Mouse (Mus musculus): ENCODE measurements around the gene Crtc2. TPM values are rescaled to one million over a fixed set of nuclear protein-coding genes. Genes with fewer than 3 reads are reported as not detected.

Crtc2 gene
- 8.9 and 11.8 TPM in 2 replicates for polyA plus RNA-seq (2015; fragmentation: Nextera tagmentation; extraction: Ambion mirVana)

DNA sequence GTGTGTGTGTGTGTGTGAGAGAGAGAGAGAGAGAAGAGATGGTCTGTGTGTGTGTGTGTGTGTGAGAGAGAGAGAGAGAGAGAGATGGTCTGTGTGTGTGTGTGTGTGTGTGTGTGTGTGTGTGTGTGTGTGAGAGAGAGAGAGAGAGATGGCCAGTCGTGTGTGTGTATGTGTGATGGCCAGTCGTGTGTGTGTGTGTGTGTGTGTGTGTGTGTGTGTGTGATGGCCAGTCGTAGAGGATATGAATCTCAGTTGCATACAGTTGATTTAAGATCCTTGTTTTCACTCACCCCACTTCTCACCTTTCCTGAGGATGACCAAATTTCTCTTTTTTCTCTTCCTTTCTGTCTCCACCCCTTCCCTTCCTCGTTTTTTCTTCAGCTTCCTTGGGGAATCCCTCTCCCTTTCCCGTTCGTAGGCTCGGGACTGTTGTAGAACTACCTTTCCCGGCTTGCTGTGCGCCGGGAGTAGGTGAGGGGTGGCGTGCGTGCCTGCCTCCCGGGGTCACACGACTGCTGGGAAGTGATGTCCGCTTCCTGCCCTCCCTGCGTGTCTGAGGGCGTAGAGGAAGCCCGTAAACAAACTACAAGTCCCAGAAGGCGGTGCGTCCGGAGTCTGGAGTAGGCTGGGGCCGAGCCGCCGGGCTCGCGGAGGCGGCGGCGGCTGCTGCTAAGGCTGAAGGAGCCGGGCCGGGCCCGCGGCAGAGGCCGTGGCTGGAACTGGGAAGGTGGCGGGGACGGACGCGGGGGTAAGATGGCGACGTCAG is at the start of gene Crtc2:
TSS of gene Crtc2 (plus strand) at position 511 of the 766 bp plus-strand sequence.
- Histone ChIP-seq H3K27ac (replicated peaks) (peak within 1 kb of the TSS; percentile 92), H3K27me3 (ENCODE audit: control insufficient read depth, insufficient read depth, low read length) (no peaks in the 10 kb centered on the region), H3K4me3 (ENCODE audit: low read depth, low read length) (peak within 1 kb of the TSS; percentile 83), H3K9ac (ENCODE audit: low read length) (peak within 1 kb of the TSS; percentile 94), H3K4me1 (replicated peaks; ENCODE audit: control insufficient read depth, insufficient read depth) (0 out of 2 replicates have a peak, but pooled peaks cover 4% of the 10 kb centered on the region), H3K4me2 (replicated peaks; ENCODE audit: low read depth) (peak within 1 kb of the TSS; percentile 77), H3K9me3 (ENCODE audit: control insufficient read depth, low read length) (no peaks in the 10 kb centered on the region), H3K36me3 (ENCODE audit: control insufficient read depth, insufficient read depth, low read length) (peaks cover 14% of the 10 kb centered on the region)
- DNase-seq (ENCODE audit: low spot score) = peak; percentile 97
- TF ChIP-seq CTCF (IDR thresholded peaks at IDR 0.05; ENCODE audit: low read depth) = no peak
- no peak for TF ChIP-seq EP300 (optimal IDR thresholded peaks at IDR 0.05)
- ATAC-seq (ENCODE audit: low FRiP score, low TSS enrichment) = peak; percentile 97
- WGBS = 1% methylated on average over 40 of the region's 40 CpGs

GRCm38 (mm10) chr3:90204582-90204981 is 49.4 kb upstream of the Crtc2 start:
- TF ChIP-seq EP300 (optimal IDR thresholded peaks at IDR 0.05) (no peak), CTCF (IDR thresholded peaks at IDR 0.05; ENCODE audit: low read depth) (no peak)

GRCm38 (mm10) chr3:90208662-90209061 is 45.3 kb upstream of the Crtc2 start:
- Histone ChIP-seq H3K27ac (replicated peaks) (no peak overlapping the region), H3K36me3 (ENCODE audit: control insufficient read depth, insufficient read depth, low read length) (peaks cover 6% of the 10 kb centered on the region), H3K4me2 (replicated peaks; ENCODE audit: low read depth) (no peak overlapping the region), H3K4me1 (replicated peaks; ENCODE audit: control insufficient read depth, insufficient read depth) (peaks cover 4% of the 10 kb centered on the region; the same call in 1 of the 2 replicates), H3K9ac (ENCODE audit: low read length) (no peak overlapping the region), H3K9me3 (ENCODE audit: control insufficient read depth, low read length) (no peaks in the 10 kb centered on the region), H3K27me3 (ENCODE audit: control insufficient read depth, insufficient read depth, low read length) (no peaks in the 10 kb centered on the region), H3K4me3 (ENCODE audit: low read depth, low read length) (no peak overlapping the region)
- TF ChIP-seq CTCF (IDR thresholded peaks at IDR 0.05; ENCODE audit: low read depth) (no peak), EP300 (optimal IDR thresholded peaks at IDR 0.05) (no peak)
- ATAC-seq (ENCODE audit: low FRiP score, low TSS enrichment) (no peak), DNase-seq (ENCODE audit: low spot score) (no peak)
- 67% methylated on average over 2 of the region's 2 CpGs for WGBS

More at GRCm38 (mm10) chr3:90204582-90204981, 49.4 kb upstream of the Crtc2 start:
- no peaks in the 10 kb centered on the region for H3K27me3 ChIP-seq (ENCODE audit: control insufficient read depth, insufficient read depth, low read length)
- no peak overlapping the region for H3K27ac ChIP-seq (replicated peaks)
- no peak overlapping the region for H3K9ac ChIP-seq (ENCODE audit: low read length)
- no peak for ATAC-seq (ENCODE audit: low FRiP score, low TSS enrichment)
- H3K4me3 ChIP-seq (ENCODE audit: low read depth, low read length) = no peak overlapping the region
- no peak overlapping the region for H3K4me2 ChIP-seq (replicated peaks; ENCODE audit: low read depth)
- H3K9me3 ChIP-seq (ENCODE audit: control insufficient read depth, low read length) = no peaks in the 10 kb centered on the region
- no peak for DNase-seq (ENCODE audit: low spot score)
- H3K4me1 ChIP-seq (replicated peaks; ENCODE audit: control insufficient read depth, insufficient read depth) = no peaks in the 10 kb centered on the region
- peaks cover 3% of the 10 kb centered on the region; the same call in 1 of the 2 replicates for H3K36me3 ChIP-seq (ENCODE audit: control insufficient read depth, insufficient read depth, low read length)
- 97% methylated on average over 2 of the region's 2 CpGs for WGBS

- Histone ChIP-seq H3K4me2 (replicated peaks; ENCODE audit: low read depth) (no peak overlapping the region), H3K4me1 (replicated peaks; ENCODE audit: control insufficient read depth, insufficient read depth) (peaks cover 4% of the 10 kb centered on the region; the same call in 1 of the 2 replicates), H3K27me3 (ENCODE audit: control insufficient read depth, insufficient read depth, low read length) (no peaks in the 10 kb centered on the region), H3K4me3 (ENCODE audit: low read depth, low read length) (no peak overlapping the region), H3K9ac (ENCODE audit: low read length) (no peak overlapping the region), H3K36me3 (ENCODE audit: control insufficient read depth, insufficient read depth, low read length) (peaks cover 6% of the 10 kb centered on the region), H3K27ac (replicated peaks) (no peak overlapping the region), H3K9me3 (ENCODE audit: control insufficient read depth, low read length) (no peaks in the 10 kb centered on the region)
- ATAC-seq (ENCODE audit: low FRiP score, low TSS enrichment) = no peak
- WGBS = 93% methylated on average over 5 of the region's 5 CpGs
- TF ChIP-seq CTCF (IDR thresholded peaks at IDR 0.05; ENCODE audit: low read depth) (no peak), EP300 (optimal IDR thresholded peaks at IDR 0.05) (no peak)
- no peak for DNase-seq (ENCODE audit: low spot score)
Measured at GRCm38 (mm10) chr3:90209908-90210566, 43.9 kb upstream of the Crtc2 start.

GRCm38 (mm10) chr3:90211475-90212398 is 42.2 kb upstream of the Crtc2 start:
- H3K4me3 ChIP-seq (ENCODE audit: low read depth, low read length) = peak overlapping the region; percentile 90
- no peak for TF ChIP-seq CTCF (IDR thresholded peaks at IDR 0.05; ENCODE audit: low read depth)
- TF ChIP-seq EP300 (optimal IDR thresholded peaks at IDR 0.05) = no peak
- peaks cover 6% of the 10 kb centered on the region for H3K36me3 ChIP-seq (ENCODE audit: control insufficient read depth, insufficient read depth, low read length)
- no peaks in the 10 kb centered on the region for H3K27me3 ChIP-seq (ENCODE audit: control insufficient read depth, insufficient read depth, low read length)
- no peak for ATAC-seq (ENCODE audit: low FRiP score, low TSS enrichment)
- WGBS = 54% methylated on average over 13 of the region's 13 CpGs
- no peaks in the 10 kb centered on the region for H3K9me3 ChIP-seq (ENCODE audit: control insufficient read depth, low read length)
- peaks cover 4% of the 10 kb centered on the region; the same call in 1 of the 2 replicates for H3K4me1 ChIP-seq (replicated peaks; ENCODE audit: control insufficient read depth, insufficient read depth)
- DNase-seq (ENCODE audit: low spot score) = peak; percentile 15
- peak overlapping the region; percentile 98 for H3K9ac ChIP-seq (ENCODE audit: low read length)
- H3K4me2 ChIP-seq (replicated peaks; ENCODE audit: low read depth) = peak overlapping the region; percentile 57
- no peak overlapping the region for H3K27ac ChIP-seq (replicated peaks)
